Mouse (Mus musculus) liver, postnatal 0 days (tissue): ENCODE data around the gene Gbp8.

ENCODE experiments used
- CTCF ChIP-seq: sonication (generic); IDR thresholded peaks from 2 replicates; pipeline ENCODE4 v1.5.1; 2016; ENCODE audit warnings: antibody characterized with exemption, low read depth
- EP300 ChIP-seq: IDR thresholded peaks from 2 replicates; pipeline ENCODE4 v1.6.1; 2016; ENCODE audit warnings: antibody characterized with exemption, low read depth, mild to moderate bottlenecking

DNA sequence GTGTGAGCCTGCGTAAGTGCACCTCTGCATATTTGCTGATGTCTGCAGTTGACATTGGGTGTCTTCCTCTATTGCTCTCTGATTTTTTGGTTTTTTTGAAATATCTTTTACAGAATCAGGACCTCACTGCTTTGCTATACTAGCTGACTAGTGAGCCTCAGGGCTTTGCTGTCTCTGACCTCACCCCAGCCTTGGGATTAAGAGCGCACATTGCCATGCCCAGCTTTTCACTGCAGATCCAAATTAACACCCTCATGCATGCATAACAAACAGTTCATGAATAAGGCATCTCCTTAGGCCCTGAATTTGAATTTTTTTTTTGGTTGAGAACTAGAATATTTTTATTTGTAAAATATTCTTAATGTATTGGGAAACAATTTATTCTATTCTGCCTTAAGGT is 84.1 kb downstream of the Gbp8 start:
- no peak for TF ChIP-seq CTCF
- no peak for TF ChIP-seq EP300
